Mouse (Mus musculus): ENCODE measurements around the gene Tmem207.

Tmem207 gene

DNA sequence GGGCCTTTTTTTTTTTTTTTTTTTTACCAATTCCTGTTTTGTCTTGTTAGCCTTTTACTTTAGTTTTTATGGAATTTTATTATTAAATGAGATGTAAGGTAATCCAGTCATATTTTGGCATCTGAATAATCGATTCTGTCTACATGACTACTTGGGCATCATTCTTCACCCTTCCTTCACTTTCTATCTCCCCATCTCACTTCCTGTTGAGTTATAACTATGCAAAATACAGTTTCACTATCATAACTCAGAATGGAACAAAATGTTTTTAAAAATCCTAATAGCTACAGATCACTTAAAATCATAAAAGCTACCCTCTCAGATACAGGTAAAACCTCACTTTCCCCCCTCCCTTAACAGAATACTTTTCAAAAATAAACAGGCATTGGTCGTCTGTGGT is 70.4 kb downstream of the Tmem207 start:
- in situ Hi-C loops (cut with MboI) = no loop called here

DNA sequence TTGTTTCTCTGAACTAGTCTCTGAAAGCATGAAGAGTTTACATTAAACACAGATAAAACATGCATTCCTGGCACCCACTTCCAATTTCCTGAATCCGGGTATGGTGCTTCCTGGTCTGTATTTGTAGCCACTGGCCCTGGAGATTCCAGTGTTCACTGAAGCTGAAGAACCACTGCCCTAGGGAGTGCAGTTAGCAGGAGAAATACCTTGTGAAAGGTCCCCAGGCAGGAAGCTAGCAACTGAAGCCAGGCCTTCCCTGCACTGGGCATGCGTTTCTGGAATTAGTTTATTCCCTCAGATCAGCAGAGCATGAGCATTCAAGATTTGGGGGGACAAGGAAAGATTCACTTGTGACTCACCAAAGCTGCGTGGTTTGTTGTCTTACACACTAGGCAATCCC is 72.4 kb downstream of the Tmem207 start:
- in situ Hi-C loops (cut with MboI) = no loop called here

All from mature B cell (primary cell).